Mouse (Mus musculus) ES-E14 (cell line): ENCODE data around the gene Gm20458. TPM values are rescaled to one million over a fixed set of nuclear protein-coding genes. Genes with fewer than 3 reads are reported as not detected.
A peak's percentile ranks its signal among the peaks of the same experiment; 100 is the strongest.

Experiments used
- DNase-seq: peaks from one replicate; pipeline ENCODE4 v3.0.0-alpha.2; 2013; ENCODE audit warnings: low read depth, low spot score
- H3K27ac ChIP-seq: 2 replicates; pipeline ENCODE4 v1.5.1; 2012; ENCODE audit warnings: low read depth, mild to moderate bottlenecking, low read length, moderate library complexity, mixed read lengths; ENCODE audit not compliant: poor library complexity, insufficient read depth, severe bottlenecking
- H3K36me3 ChIP-seq: 2 replicates; pipeline ENCODE4 v1.6.1; 2012; ENCODE audit warnings: mild to moderate bottlenecking, low read length, moderate library complexity, mixed read lengths; ENCODE audit not compliant: control insufficient read depth, poor library complexity, insufficient read depth, severe bottlenecking
- H3K4me1 ChIP-seq, 2 experiments: fragments of 150-350 bp in 1 of 2; sonication (generic) in 1 of 2; 2 replicates each; pipeline ENCODE4 v1.6.1; 2012; ENCODE audit warnings: low read length in 2 of 2, mild to moderate bottlenecking in 1 of 2, mixed read lengths in 1 of 2; ENCODE audit not compliant: control insufficient read depth in 2 of 2, insufficient read depth in 2 of 2, poor library complexity in 1 of 2
- H3K4me3 ChIP-seq, 2 experiments: fragments of 150-350 bp in 1 of 2; sonication (generic) in 1 of 2; 2 replicates each; pipeline ENCODE4 v1.5.1; 2012; ENCODE audit warnings: low read length in 2 of 2, low read depth in 1 of 2, mild to moderate bottlenecking in 1 of 2, mixed read lengths in 1 of 2; ENCODE audit not compliant: insufficient read depth in 1 of 2, poor library complexity in 1 of 2, severe bottlenecking in 1 of 2
- H3K9ac ChIP-seq: 2 replicates; pipeline ENCODE4 v1.6.1; 2012; ENCODE audit warnings: low read depth, mild to moderate bottlenecking, low read length, mixed read lengths; ENCODE audit not compliant: poor library complexity, insufficient read depth, severe bottlenecking
- H3K9me3 ChIP-seq: fragments of 150-350 bp; sonication (generic); 2 replicates; pipeline ENCODE4 v1.6.1; 2012; ENCODE audit warnings: low read depth, mild to moderate bottlenecking, low read length; ENCODE audit not compliant: control insufficient read depth, insufficient read depth
- CHD2 ChIP-seq: IDR thresholded peaks from 2 replicates; pipeline ENCODE4 v1.6.1; 2014; ENCODE audit warnings: mild to moderate bottlenecking, low read depth, low read length, inconsistent platforms
- HCFC1 ChIP-seq: IDR thresholded peaks from 2 replicates; pipeline ENCODE4 v1.6.1; 2012; ENCODE audit warnings: low read length, inconsistent platforms, borderline replicate concordance; ENCODE audit not compliant: insufficient read depth
- MAFK ChIP-seq: IDR thresholded peaks from 2 replicates; pipeline ENCODE4 v1.6.1; 2014; ENCODE audit warnings: mild to moderate bottlenecking, low read depth, low read length, inconsistent platforms; ENCODE audit not compliant: insufficient read depth
- ZC3H11A ChIP-seq: IDR thresholded peaks from 2 replicates; pipeline ENCODE4 v1.6.1; 2012; ENCODE audit warnings: low read depth, mild to moderate bottlenecking, inconsistent platforms, low read length, borderline replicate concordance
- ZNF384 ChIP-seq: IDR thresholded peaks from 2 replicates; pipeline ENCODE4 v1.6.1; 2012; ENCODE audit warnings: low read depth, low read length, inconsistent platforms
- in situ Hi-C, 2 experiments: fragments of 600-800 bp; cut with MboI; formaldehyde crosslinking; loops; one replicate each; pipeline ENCODE4 v1.15.1; 2025; ENCODE audit warnings: low sequenced_read_pairs in 2 of 2, inconsistent platforms in 1 of 2; ENCODE audit not compliant: unreplicated experiment in 2 of 2
- total RNA-seq: library from RNA; depleted of rRNA; stranded (reverse); fragments of 300-350 nt; gene quantifications from 2 replicates; pipeline ENCODE4 v1.2.3, GENCODE M21; 2012

Gene Gm20458
- total RNA-seq, 1 experiment = not detected

DNA sequence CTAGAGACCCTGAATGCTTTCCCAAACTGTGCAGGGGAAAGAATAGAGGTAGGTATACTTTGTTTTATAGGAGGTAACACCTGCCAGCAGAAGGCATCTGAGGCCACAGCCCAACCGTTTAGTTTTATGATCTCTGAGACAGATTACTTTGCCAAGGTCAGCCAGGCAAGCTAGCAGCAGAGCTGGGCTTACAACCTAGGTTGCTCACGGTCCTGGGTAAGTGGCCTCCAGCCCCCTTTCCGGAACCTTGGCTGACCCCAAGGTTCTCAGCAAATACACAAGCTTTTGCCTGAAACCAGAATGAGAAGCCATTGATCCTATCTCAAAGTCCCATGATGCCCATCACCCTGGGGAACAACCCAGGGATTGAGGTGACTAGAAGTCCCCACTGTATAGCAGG, 26.1 kb upstream of the Gm20458 start:
- Histone ChIP-seq H3K4me1 (peaks cover 7 to 72% of the 10 kb centered on the region in 2 experiments), H3K9me3 (no peaks in the 10 kb centered on the region), H3K9ac (no peak overlapping the region), H3K36me3 (peaks cover 4% of the 10 kb centered on the region; the same call in 1 of the 2 replicates), H3K27ac (no peak overlapping the region), H3K4me3 (no peak overlapping the region)
- TF ChIP-seq MAFK (no peak), HCFC1 (no peak), CHD2 (no peak), ZNF384 (no peak), ZC3H11A (no peak)
- in situ Hi-C loops = no loop called here
- DNase-seq = no peak

DNA sequence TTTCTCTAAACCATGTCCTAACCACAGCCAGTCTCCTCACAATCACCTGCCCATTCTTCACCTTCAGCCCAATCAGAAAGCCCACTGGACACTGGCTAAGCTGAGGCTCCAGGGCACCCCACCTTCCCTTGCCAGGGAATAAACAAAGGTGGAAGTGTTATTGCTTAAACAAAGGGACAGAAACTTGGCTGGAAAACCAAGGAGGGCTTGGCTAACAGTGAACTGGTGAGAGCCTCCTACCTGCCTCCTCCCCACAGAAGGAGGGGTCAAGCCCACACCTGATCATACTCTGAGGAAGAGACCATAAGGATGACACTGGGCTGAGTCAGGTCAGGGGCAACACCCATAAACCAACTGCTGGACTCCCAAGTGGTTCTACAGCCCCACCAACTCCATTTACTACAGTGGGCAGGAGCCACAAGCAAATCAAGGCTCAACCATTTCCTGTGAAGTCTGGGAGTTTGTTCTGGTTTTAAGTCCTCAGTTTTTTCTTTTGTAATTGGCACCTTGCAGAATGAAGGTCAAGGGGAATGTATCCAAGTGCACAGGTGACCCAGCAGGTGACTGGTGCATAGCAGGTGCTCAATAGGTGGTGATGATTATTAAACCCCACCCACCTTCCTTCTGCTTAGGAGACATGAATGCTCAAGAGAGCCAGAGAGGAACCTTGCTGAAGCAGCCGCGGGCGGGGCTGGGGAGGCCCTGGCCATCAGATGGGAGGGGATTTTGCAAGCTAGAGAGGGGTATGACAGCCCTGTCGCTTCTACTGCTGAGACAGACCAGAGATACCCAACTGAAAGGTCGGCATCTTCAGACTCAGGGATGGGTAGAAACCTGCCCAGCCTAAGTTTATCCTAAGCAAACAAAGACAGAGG, 25.3 kb upstream of the Gm20458 start:
- Histone ChIP-seq H3K9ac (no peak overlapping the region), H3K4me1 (peaks cover 4 to 77% of the 10 kb centered on the region in 2 experiments), H3K4me3 (no peak overlapping the region; a peak in 1 of 4 replicates), H3K9me3 (no peaks in the 10 kb centered on the region), H3K36me3 (peaks cover 2% of the 10 kb centered on the region; the same call in 1 of the 2 replicates), H3K27ac (0 out of 2 replicates have a peak overlapping the region, but pooled peaks have one; percentile 49)
- DNase-seq = no peak
- TF ChIP-seq ZNF384 (no peak), CHD2 (no peak), ZC3H11A (no peak), MAFK (no peak), HCFC1 (no peak)
- in situ Hi-C loops = no loop called here

DNA sequence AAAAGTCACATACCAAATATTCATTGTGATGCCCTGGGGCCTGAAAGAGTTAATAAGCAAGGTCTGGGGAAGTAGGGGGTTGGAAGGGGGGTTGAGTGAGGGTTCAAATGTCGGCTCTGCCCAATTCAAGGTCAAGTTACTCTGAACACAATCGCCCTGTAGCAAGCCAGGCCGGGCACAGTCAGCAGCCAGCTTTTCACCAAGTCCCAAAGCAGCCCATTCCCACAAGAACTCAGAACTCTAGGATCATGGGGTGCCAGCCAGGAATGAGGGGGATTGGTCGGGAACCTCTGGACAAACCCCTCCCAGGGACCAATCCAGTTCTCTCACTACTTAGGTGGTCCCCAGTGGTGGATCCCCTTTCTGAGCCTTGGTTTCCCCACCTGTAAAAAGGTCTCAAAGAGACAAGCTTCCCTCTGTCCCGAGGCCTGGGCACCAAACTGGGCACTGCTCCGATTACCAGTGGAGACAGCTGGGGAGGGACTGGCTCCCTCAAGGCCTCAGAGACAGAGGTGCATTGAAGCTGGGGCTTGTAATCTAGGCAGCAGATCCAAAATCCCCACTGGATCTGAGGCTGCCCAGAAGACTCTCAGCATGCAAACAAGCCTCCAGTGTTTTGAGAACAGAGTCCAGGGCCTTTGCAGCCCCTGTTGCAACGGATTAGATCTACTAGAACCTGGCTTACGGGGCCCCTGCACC, 24.4 kb upstream of the Gm20458 start:
- Histone ChIP-seq H3K4me1 (peaks cover 4 to 78% of the 10 kb centered on the region in 2 experiments), H3K9ac (peak overlapping the region; percentile 28; the same call in 1 of the 2 replicates)
- in situ Hi-C loops = no loop called here

DNA sequence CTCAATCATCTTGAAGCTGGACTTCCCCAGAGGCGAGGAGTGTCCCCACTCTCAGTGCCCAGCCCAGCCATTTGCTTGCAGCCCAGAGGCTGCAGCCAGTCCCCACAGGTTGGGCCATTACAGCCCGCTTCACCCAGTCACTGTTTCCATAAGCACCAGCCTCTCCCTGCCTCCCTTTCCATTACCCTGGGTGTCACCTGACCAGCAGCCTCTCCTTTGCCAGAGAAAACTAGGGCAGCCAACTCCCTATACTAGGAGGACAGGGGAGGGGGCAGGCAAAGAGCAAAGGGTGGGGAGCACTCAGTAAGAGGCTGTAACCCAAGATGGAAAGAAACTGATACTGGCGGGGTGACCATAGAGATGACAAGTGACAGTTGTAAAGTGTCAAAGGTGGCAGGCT, 23.8 kb upstream of the Gm20458 start:
- peaks cover 5% of the 10 kb centered on the region; the same call in 1 of the 2 replicates for H3K36me3 ChIP-seq
- no peak overlapping the region for H3K9ac ChIP-seq
- H3K27ac ChIP-seq = no peak overlapping the region; the same call in 1 of the 2 replicates
- no peak overlapping the region for H3K4me3 ChIP-seq
- TF ChIP-seq ZNF384 (no peak), HCFC1 (no peak), ZC3H11A (no peak), CHD2 (no peak), MAFK (no peak)
- H3K4me1 ChIP-seq = peaks cover 4 to 77% of the 10 kb centered on the region in 2 experiments
- DNase-seq = no peak
- in situ Hi-C loops = no loop called here
- H3K9me3 ChIP-seq = no peaks in the 10 kb centered on the region

More for the DNA sequence above, 24.4 kb upstream of the Gm20458 start:
- no peak for DNase-seq
- Histone ChIP-seq H3K4me3 (no peak overlapping the region), H3K9me3 (no peaks in the 10 kb centered on the region), H3K36me3 (peaks cover 5% of the 10 kb centered on the region; the same call in 1 of the 2 replicates), H3K27ac (no peak overlapping the region; the same call in 1 of the 2 replicates)
- TF ChIP-seq MAFK (no peak), HCFC1 (no peak), ZC3H11A (no peak), CHD2 (no peak), ZNF384 (no peak)
